Mouse (Mus musculus): ENCODE measurements around the gene Zfr2. TPM values are rescaled to one million over a fixed set of nuclear protein-coding genes. Genes with fewer than 3 reads are reported as not detected.

The Zfr2 gene
- total RNA-seq, 2 experiments from 2014 or later: 16.2 to 17.6 TPM

DNA sequence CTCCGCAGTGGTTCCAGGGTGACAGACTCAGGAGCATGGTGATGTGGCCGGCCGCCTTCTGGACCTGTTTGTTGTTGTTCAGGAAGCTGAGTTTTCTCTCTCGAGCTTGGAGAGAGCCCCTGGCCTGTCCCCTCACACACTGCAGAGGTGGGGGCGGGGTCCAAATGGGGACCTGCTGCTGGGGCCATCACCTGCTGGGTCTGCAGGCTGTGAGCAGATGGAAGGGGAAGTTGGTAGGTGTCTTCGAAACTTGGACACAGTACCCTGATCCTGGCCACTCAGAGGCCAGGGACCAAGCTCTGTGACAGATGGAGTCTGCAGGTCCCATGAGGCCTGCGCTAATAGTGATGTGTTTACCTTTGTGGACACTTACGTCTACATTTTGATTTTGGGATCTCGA is 68.4 kb downstream of the Zfr2 start:
- no peak for DNase-seq (ENCODE audit: low spot score in 2 of 2)

Small RNAs within 50 kb of the gene (microRNA-seq; reads per million reads assigned to microRNA genes)
- 12.3 to 19.6 reads per million in 2 experiments for gene Mir3057 (ENCODE audit: borderline number of aligned reads in 2 of 2)

Other genes with a start within 250 kb of the Zfr2 start
- gene Gng7, start 218.2 kb upstream of the Zfr2 start, total RNA-seq (2021): 10 to 100 TPM in 1 of 2 experiments, 1 to 10 TPM in 1; 7.0 to 11.1 TPM
- gene Diras1, start 207.5 kb upstream of the Zfr2 start, total RNA-seq (2021): 1 to 10 TPM; 1.7 to 1.8 TPM
- gene Slc39a3, start 195.7 kb upstream of the Zfr2 start, total RNA-seq (2021): 10 to 100 TPM; 25.6 to 44.1 TPM
- 100 to 1,000 TPM; 220 to 229 TPM for gene Sgta, start 173.0 kb upstream of the Zfr2 start, total RNA-seq (2021)
- 10 to 100 TPM; 34.0 to 64.4 TPM for gene Thop1, start 163.1 kb upstream of the Zfr2 start, total RNA-seq (2021)
- gene Creb3l3, start 134.3 kb upstream of the Zfr2 start, total RNA-seq (2021): 1 to 10 TPM in 1 of 2 experiments, under 1 TPM in 1; 0.93 to 1.3 TPM
- gene Map2k2, start 127.2 kb upstream of the Zfr2 start, total RNA-seq (2021): 100 to 1,000 TPM; 165 to 179 TPM
- 10 to 100 TPM; 65.3 to 84.8 TPM for gene Zbtb7a, start 97.9 kb upstream of the Zfr2 start, total RNA-seq (2021)
- 10 to 100 TPM; 27.3 to 29.7 TPM for gene Pias4, start 65.2 kb upstream of the Zfr2 start, total RNA-seq (2021)
- 1,000 to 10,000 TPM; 1,443 to 1,598 TPM for gene Eef2, start 56.5 kb upstream of the Zfr2 start, total RNA-seq (2021)
- gene Dapk3, start 50.1 kb upstream of the Zfr2 start, total RNA-seq (2021): 10 to 100 TPM; 63.4 to 74.2 TPM
- gene 4930442H23Rik, start 49.3 kb upstream of the Zfr2 start, total RNA-seq (2021): not detected
- gene Nmrk2, start 31.1 kb upstream of the Zfr2 start, total RNA-seq (2021): not detected
- 1 to 10 TPM; 2.7 to 3.5 TPM for gene Atcay, start 2.3 kb upstream of the Zfr2 start, total RNA-seq (2021)
- 1 to 10 TPM in 1 of 2 experiments, under 1 TPM in 1; 0.76 to 1.7 TPM for gene Matk, start 19.8 kb downstream of the Zfr2 start, total RNA-seq (2021)
- gene Mrpl54, start 33.8 kb downstream of the Zfr2 start, total RNA-seq (2021): 100 to 1,000 TPM; 105 to 111 TPM
- 100 to 1,000 TPM; 104 to 123 TPM for gene Apba3, start 33.8 kb downstream of the Zfr2 start, total RNA-seq (2021)
- 1 to 10 TPM; 1.1 to 1.6 TPM for gene Tjp3, start 58.4 kb downstream of the Zfr2 start, total RNA-seq (2021)
- 10 to 100 TPM; 37.6 to 40.4 TPM for gene Pip5k1c, start 59.8 kb downstream of the Zfr2 start, total RNA-seq (2021)
- gene Cactin, start 87.9 kb downstream of the Zfr2 start, total RNA-seq (2021): 10 to 100 TPM; 34.3 to 40.9 TPM
- gene Tbxa2r, start 95.6 kb downstream of the Zfr2 start, total RNA-seq (2021): 10 to 100 TPM; 23.3 to 29.2 TPM
- 1 to 10 TPM; 4.5 to 6.7 TPM for gene Gipc3, start 110.1 kb downstream of the Zfr2 start, total RNA-seq (2021)
- 10 to 100 TPM; 86.5 to 92.7 TPM for gene Hmg20b, start 117.3 kb downstream of the Zfr2 start, total RNA-seq (2021)
- gene Mfsd12, start 124.3 kb downstream of the Zfr2 start, total RNA-seq (2021): 10 to 100 TPM; 16.0 to 29.6 TPM
- 1 to 10 TPM; 1.3 to 4.5 TPM for gene 4930404N11Rik, start 132.7 kb downstream of the Zfr2 start, total RNA-seq (2021)
- 10 to 100 TPM; 35.1 to 35.2 TPM for gene Fzr1, start 145.4 kb downstream of the Zfr2 start, total RNA-seq (2021)
- gene Dohh, start 151.3 kb downstream of the Zfr2 start, total RNA-seq (2021): 10 to 100 TPM; 49.1 to 50.5 TPM
- 1 to 10 TPM; 1.5 to 1.9 TPM for gene Gm48551, start 151.3 kb downstream of the Zfr2 start, total RNA-seq (2021)
- gene Gm48552, start 155.8 kb downstream of the Zfr2 start, total RNA-seq (2021): 1 to 10 TPM; 1.4 to 2.6 TPM
- gene Smim24, start 159.9 kb downstream of the Zfr2 start, total RNA-seq (2021): 1 to 10 TPM; 1.1 to 1.2 TPM
- 10 to 100 TPM; 69.1 to 78.7 TPM for gene Nfic, start 222.5 kb downstream of the Zfr2 start, total RNA-seq (2021)
- gene Celf5, start 249.6 kb downstream of the Zfr2 start, total RNA-seq (2021): under 1 TPM; 0.42 to 0.50 TPM

All from adrenal gland, adult 18-20 months (tissue).